Mouse (Mus musculus) small intestine, adult 2 months (tissue): ENCODE data around the gene D6Wsu163e. TPM values are rescaled to one million over a fixed set of nuclear protein-coding genes. Genes with fewer than 3 reads are reported as not detected.

Experiments
- H3K27ac ChIP-seq: fragments of 200-500 bp; 2 replicates; pipeline ENCODE4 v1.5.1; 2012; ENCODE audit warnings: low read depth, low read length, control low read depth, inconsistent platforms; ENCODE audit not compliant: insufficient read depth
- H3K27me3 ChIP-seq: fragments of 200-500 bp; 2 replicates; pipeline ENCODE4 v1.6.1; 2012; ENCODE audit warnings: mild to moderate bottlenecking, moderate library complexity, low read length, inconsistent platforms; ENCODE audit not compliant: control insufficient read depth, insufficient read depth
- H3K36me3 ChIP-seq: fragments of 200-500 bp; 2 replicates; pipeline ENCODE4 v1.6.1; 2012; ENCODE audit warnings: mild to moderate bottlenecking, low read length, control low read depth, inconsistent platforms; ENCODE audit not compliant: control insufficient read depth, insufficient read depth
- H3K4me1 ChIP-seq: fragments of 200-500 bp; 2 replicates; pipeline ENCODE4 v1.6.1; 2012; ENCODE audit warnings: low read length, inconsistent platforms, mixed read lengths; ENCODE audit not compliant: control insufficient read depth, insufficient read depth, insufficient read length
- H3K4me3 ChIP-seq: fragments of 200-500 bp; 2 replicates; pipeline ENCODE4 v1.5.1; 2012; ENCODE audit warnings: low read depth, mild to moderate bottlenecking, control low read depth, inconsistent platforms, low read length, moderate library complexity
- CTCF ChIP-seq: fragments of 200-500 bp; IDR thresholded peaks from 2 replicates; pipeline ENCODE4 v1.5.1; 2012; ENCODE audit warnings: low read depth, mild to moderate bottlenecking, control low read depth, inconsistent platforms, low read length, moderate library complexity, mixed read lengths; ENCODE audit not compliant: insufficient replicate concordance, insufficient read length; ENCODE audit errors: extremely low read depth
- POLR2A ChIP-seq: fragments of 200-500 bp; IDR thresholded peaks from 2 replicates; pipeline ENCODE4 v1.6.1; 2012; ENCODE audit warnings: low read depth, mild to moderate bottlenecking, control low read depth, inconsistent platforms, low read length, moderate library complexity
- WGBS: fragments of 180-500 bp; shearing (Covaris S2); methylation state at CpG from one replicate; pipeline ENCODE4 v1.1.7; 2018; 5-methylcytosine and 5-hydroxymethylcytosine counted together
- polyA plus RNA-seq: library from polyadenylated mRNA; depleted of rRNA; stranded (reverse); fragments of >200 nt; gene quantifications from 2 replicates; pipeline ENCODE4 v1.2.3, GENCODE M21; 2012

D6Wsu163e gene
- polyA plus RNA-seq, 1 experiment: 1.1 TPM

- H3K4me1 ChIP-seq: no peaks in the 10 kb centered on the region
- H3K36me3 ChIP-seq: peaks cover 26% of the 10 kb centered on the region
- no peaks in the 10 kb centered on the region for H3K27me3 ChIP-seq
- WGBS: 92% methylated on average over 9 of the region's 9 CpGs
- TF ChIP-seq CTCF (no peak), POLR2A (no peak)
- H3K27ac ChIP-seq: no peak overlapping the region
- H3K4me3 ChIP-seq: no peak overlapping the region
Observed at GRCm38 (mm10) chr6:126963426-126963825, 23.7 kb downstream of the D6Wsu163e start.

- peaks cover 39% of the 10 kb centered on the region for H3K36me3 ChIP-seq
- WGBS: 77% methylated on average over 14 of the region's 14 CpGs
- no peak for TF ChIP-seq CTCF
- TF ChIP-seq POLR2A: no peak
Observed at GRCm38 (mm10) chr6:126966241-126967026, 26.7 kb downstream of the D6Wsu163e start.

GRCm38 (mm10) chr6:126981539-126982234 is 41.9 kb downstream of the D6Wsu163e start:
- no peak overlapping the region for H3K4me3 ChIP-seq
- 37% methylated on average over 5 of the region's 5 CpGs for WGBS
- H3K4me1 ChIP-seq: no peaks in the 10 kb centered on the region
- TF ChIP-seq CTCF (no peak), POLR2A (no peak)
- H3K27ac ChIP-seq: no peak overlapping the region
- no peaks in the 10 kb centered on the region; the same call in 1 of the 2 replicates for H3K36me3 ChIP-seq
- H3K27me3 ChIP-seq: no peaks in the 10 kb centered on the region

More at GRCm38 (mm10) chr6:126966241-126967026, 26.7 kb downstream of the D6Wsu163e start:
- H3K4me1 ChIP-seq: no peaks in the 10 kb centered on the region
- no peak overlapping the region for H3K27ac ChIP-seq
- H3K27me3 ChIP-seq: no peaks in the 10 kb centered on the region
- no peak overlapping the region for H3K4me3 ChIP-seq

- TF ChIP-seq CTCF: no peak
- no peak for TF ChIP-seq POLR2A
- 56% methylated on average over 2 of the region's 2 CpGs for WGBS
Observed at GRCm38 (mm10) chr6:126993676-126994075, 53.9 kb downstream of the D6Wsu163e start.

GRCm38 (mm10) chr6:126995494-126995893 is 55.7 kb downstream of the D6Wsu163e start:
- Histone ChIP-seq H3K4me1 (no peaks in the 10 kb centered on the region), H3K4me3 (no peak overlapping the region), H3K36me3 (no peaks in the 10 kb centered on the region), H3K27me3 (no peaks in the 10 kb centered on the region), H3K27ac (no peak overlapping the region)
- 82% methylated on average over 3 of the region's 3 CpGs for WGBS
- no peak for TF ChIP-seq POLR2A
- no peak for TF ChIP-seq CTCF

More at GRCm38 (mm10) chr6:126993676-126994075, 53.9 kb downstream of the D6Wsu163e start:
- no peaks in the 10 kb centered on the region for H3K36me3 ChIP-seq
- no peaks in the 10 kb centered on the region for H3K4me1 ChIP-seq
- no peaks in the 10 kb centered on the region for H3K27me3 ChIP-seq
- H3K27ac ChIP-seq: no peak overlapping the region
- no peak overlapping the region for H3K4me3 ChIP-seq

- 68% methylated on average over 5 of the region's 5 CpGs for WGBS
- no peak overlapping the region for H3K4me3 ChIP-seq
- H3K4me1 ChIP-seq: no peaks in the 10 kb centered on the region
- no peaks in the 10 kb centered on the region for H3K27me3 ChIP-seq
- H3K27ac ChIP-seq: no peak overlapping the region
- no peaks in the 10 kb centered on the region for H3K36me3 ChIP-seq
- TF ChIP-seq POLR2A (no peak), CTCF (no peak)
Observed at GRCm38 (mm10) chr6:126996399-126996798, 56.6 kb downstream of the D6Wsu163e start.

- no peaks in the 10 kb centered on the region for H3K4me1 ChIP-seq
- WGBS: 66% methylated on average over 3 of the region's 3 CpGs
- no peaks in the 10 kb centered on the region for H3K36me3 ChIP-seq
- no peak overlapping the region for H3K27ac ChIP-seq
- H3K4me3 ChIP-seq: no peak overlapping the region
- TF ChIP-seq CTCF (no peak), POLR2A (no peak)
- no peaks in the 10 kb centered on the region; the same call in 1 of the 2 replicates for H3K27me3 ChIP-seq
Observed at GRCm38 (mm10) chr6:127005646-127006045, 65.9 kb downstream of the D6Wsu163e start.
